Mouse (Mus musculus) liver, embryonic 13.5 days (tissue): ENCODE measurements around the gene BC034090. TPM values are rescaled to one million over a fixed set of nuclear protein-coding genes. Genes with fewer than 3 reads are reported as not detected.
A peak's percentile ranks its signal among the peaks of the same experiment; 100 is the strongest.

Source experiments
- ATAC-seq: fragments of 200-750 bp; cut with Nextera tagmentation; 2 replicates; pipeline ENCODE4 v1.8.0; 2017; ENCODE audit warnings: low read depth, mild to moderate bottlenecking, moderate number of reproducible peaks, moderate library complexity
- DNase-seq: peaks from one replicate; pipeline ENCODE4 v3.0.0; 2022
- H3K27ac ChIP-seq: fragments of 300-500 bp; sonication (generic); 2 replicates; pipeline ENCODE4 v1.5.1; 2015; ENCODE audit warnings: moderate library complexity, mild to moderate bottlenecking, inconsistent platforms
- H3K27me3 ChIP-seq: fragments of 300-500 bp; sonication (generic); 2 replicates; pipeline ENCODE4 v1.6.1; 2015; ENCODE audit warnings: mild to moderate bottlenecking, inconsistent platforms
- H3K36me3 ChIP-seq: fragments of 300-500 bp; sonication (generic); 2 replicates; pipeline ENCODE4 v1.6.1; 2015; ENCODE audit warnings: mild to moderate bottlenecking, inconsistent platforms
- H3K4me1 ChIP-seq: fragments of 300-500 bp; sonication (generic); replicated peaks from 2 replicates; pipeline ENCODE4 v1.6.1; 2015; ENCODE audit warnings: inconsistent platforms
- H3K4me2 ChIP-seq: fragments of 300-500 bp; sonication (generic); 2 replicates; pipeline ENCODE4 v1.6.1; 2015; ENCODE audit warnings: inconsistent platforms, mild to moderate bottlenecking, moderate library complexity
- H3K4me3 ChIP-seq: fragments of 300-500 bp; sonication (generic); replicated peaks from 2 replicates; pipeline ENCODE4 v1.5.1; 2015; ENCODE audit warnings: mild to moderate bottlenecking, inconsistent platforms
- H3K9ac ChIP-seq: fragments of 300-500 bp; sonication (generic); 2 replicates; pipeline ENCODE4 v1.6.1; 2015; ENCODE audit warnings: mild to moderate bottlenecking, inconsistent platforms
- H3K9me3 ChIP-seq: fragments of 300-500 bp; sonication (generic); replicated peaks from 2 replicates; pipeline ENCODE4 v1.6.1; 2016; ENCODE audit warnings: inconsistent platforms
- WGBS: fragments of 180-500 bp; shearing (Covaris S2); methylation state at CpG from one replicate; pipeline ENCODE4 v1.1.7; 2015; ENCODE audit not compliant: insufficient replicate concordance; 5-methylcytosine and 5-hydroxymethylcytosine counted together
- polyA plus RNA-seq: library from polyadenylated mRNA; unstranded; fragments of >200 nt; fragmentation: Nextera tagmentation; extraction: Ambion mirVana; gene quantifications from 2 replicates; pipeline ENCODE4 v1.2.1, GENCODE M21; 2015

Gene BC034090
- polyA plus RNA-seq, 1 experiment from 2014 or later, result 0.28 TPM

GRCm38 (mm10) chr1:155203954-155204353 is 40.3 kb downstream of the BC034090 start:
- WGBS, result 91% methylated on average over 12 of the region's 12 CpGs

GRCm38 (mm10) chr1:155203101-155203500 is 41.1 kb downstream of the BC034090 start:
- Histone ChIP-seq H3K4me1 (peaks cover 18% of the 10 kb centered on the region), H3K27me3 (no peaks in the 10 kb centered on the region), H3K9ac (no peak overlapping the region), H3K9me3 (no peaks in the 10 kb centered on the region), H3K4me2 (no peak overlapping the region), H3K27ac (no peak overlapping the region), H3K4me3 (no peak overlapping the region), H3K36me3 (0 out of 2 replicates have a peak, but pooled peaks cover 4% of the 10 kb centered on the region)
- 87% methylated on average over 7 of the region's 7 CpGs for WGBS
- DNase-seq (no peak), ATAC-seq (no peak)

More at GRCm38 (mm10) chr1:155203954-155204353, 40.3 kb downstream of the BC034090 start:
- H3K4me1 ChIP-seq, result peaks cover 14% of the 10 kb centered on the region
- no peaks in the 10 kb centered on the region for H3K27me3 ChIP-seq
- ATAC-seq (no peak), DNase-seq (no peak)
- no peak overlapping the region for H3K4me3 ChIP-seq
- 0 out of 2 replicates have a peak, but pooled peaks cover 4% of the 10 kb centered on the region for H3K36me3 ChIP-seq
- H3K4me2 ChIP-seq, result no peak overlapping the region
- no peak overlapping the region for H3K9ac ChIP-seq
- H3K27ac ChIP-seq, result no peak overlapping the region
- H3K9me3 ChIP-seq, result no peaks in the 10 kb centered on the region

GRCm38 (mm10) chr1:155202472-155202871 is 41.8 kb downstream of the BC034090 start:
- Histone ChIP-seq H3K4me3 (no peak overlapping the region), H3K4me1 (peaks cover 19% of the 10 kb centered on the region), H3K4me2 (no peak overlapping the region), H3K9me3 (no peaks in the 10 kb centered on the region), H3K27ac (no peak overlapping the region), H3K27me3 (no peaks in the 10 kb centered on the region), H3K36me3 (0 out of 2 replicates have a peak, but pooled peaks cover 4% of the 10 kb centered on the region), H3K9ac (no peak overlapping the region)
- 76% methylated on average over 5 of the region's 5 CpGs for WGBS
- ATAC-seq (no peak), DNase-seq (no peak)

- no peaks in the 10 kb centered on the region for H3K27me3 ChIP-seq
- H3K36me3 ChIP-seq, result 0 out of 2 replicates have a peak, but pooled peaks cover 4% of the 10 kb centered on the region
- WGBS, result 79% methylated on average over 17 of the region's 17 CpGs
- H3K4me1 ChIP-seq, result peaks cover 19% of the 10 kb centered on the region
- no peak for ATAC-seq
- H3K9ac ChIP-seq, result no peak overlapping the region
- H3K4me3 ChIP-seq, result no peak overlapping the region
- H3K27ac ChIP-seq, result no peak overlapping the region
- no peak overlapping the region for H3K4me2 ChIP-seq
- no peak for DNase-seq
- H3K9me3 ChIP-seq, result no peaks in the 10 kb centered on the region
Measured at GRCm38 (mm10) chr1:155201914-155202313, 42.3 kb downstream of the BC034090 start.

GRCm38 (mm10) chr1:155201373-155201879 is 42.8 kb downstream of the BC034090 start:
- Histone ChIP-seq H3K4me3 (no peak overlapping the region), H3K4me1 (peaks cover 19% of the 10 kb centered on the region), H3K27me3 (no peaks in the 10 kb centered on the region), H3K9ac (no peak overlapping the region), H3K9me3 (no peaks in the 10 kb centered on the region), H3K27ac (no peak overlapping the region), H3K36me3 (0 out of 2 replicates have a peak, but pooled peaks cover 4% of the 10 kb centered on the region), H3K4me2 (no peak overlapping the region)
- DNase-seq (no peak), ATAC-seq (peak; percentile 39; the same call in 1 of the 2 replicates)
- 32% methylated on average over 4 of the region's 4 CpGs for WGBS

DNA sequence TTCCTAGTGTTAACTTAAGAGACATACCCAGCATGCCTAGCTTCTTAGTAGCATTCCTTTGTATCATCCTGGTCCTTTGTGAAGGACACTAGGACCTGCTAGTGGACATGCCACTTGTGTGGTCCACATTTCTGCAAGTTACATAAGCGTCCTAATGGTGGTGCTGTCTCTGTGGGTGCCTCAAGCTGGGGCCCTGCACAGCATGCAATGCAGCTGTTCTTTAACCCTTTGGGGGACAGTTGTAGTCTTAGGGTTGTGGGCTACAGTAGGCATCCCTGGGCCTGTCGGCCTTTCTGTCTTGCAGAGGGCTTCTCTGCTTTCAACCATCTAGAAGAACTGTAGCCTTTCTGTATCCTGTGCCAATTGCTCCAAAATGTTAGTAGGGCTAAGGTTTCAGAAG is 43.3 kb downstream of the BC034090 start:
- WGBS, result 55% methylated on average over 2 of the region's 2 CpGs
- Histone ChIP-seq H3K4me1 (peaks cover 19% of the 10 kb centered on the region), H3K36me3 (0 out of 2 replicates have a peak, but pooled peaks cover 4% of the 10 kb centered on the region), H3K27me3 (no peaks in the 10 kb centered on the region), H3K27ac (no peak overlapping the region), H3K9ac (no peak overlapping the region), H3K9me3 (no peaks in the 10 kb centered on the region), H3K4me2 (no peak overlapping the region), H3K4me3 (no peak overlapping the region)
- ATAC-seq (no peak), DNase-seq (no peak)

DNA sequence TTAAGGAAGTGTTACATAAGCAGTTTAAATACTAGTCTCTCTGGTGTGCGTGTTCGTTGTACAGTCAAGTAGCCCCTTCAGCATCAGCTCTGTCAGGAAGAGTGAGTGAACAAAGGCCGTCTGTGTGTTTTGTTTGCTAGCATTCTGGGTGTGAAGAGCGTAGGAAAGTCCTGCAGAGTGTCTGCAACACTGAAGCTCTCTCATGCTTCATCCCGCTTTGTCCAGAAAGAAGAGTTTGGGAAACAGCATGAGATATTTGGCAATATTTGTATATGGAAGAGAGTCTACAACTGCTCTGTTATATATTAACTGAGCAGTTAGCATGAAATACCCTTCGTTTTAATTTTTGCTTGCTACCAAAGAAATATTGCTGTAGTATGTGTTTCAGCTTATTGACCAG is 44.7 kb downstream of the BC034090 start:
- DNase-seq (no peak), ATAC-seq (no peak)
- Histone ChIP-seq H3K4me3 (no peak overlapping the region), H3K4me2 (no peak overlapping the region), H3K9me3 (no peaks in the 10 kb centered on the region), H3K4me1 (peaks cover 19% of the 10 kb centered on the region), H3K27me3 (no peaks in the 10 kb centered on the region), H3K36me3 (0 out of 2 replicates have a peak, but pooled peaks cover 2% of the 10 kb centered on the region), H3K9ac (no peak overlapping the region), H3K27ac (no peak overlapping the region)
- 72% methylated on average over 6 of the region's 6 CpGs for WGBS

- WGBS, result 85% methylated on average over 4 of the region's 4 CpGs
- no peaks in the 10 kb centered on the region for H3K9me3 ChIP-seq
- no peak overlapping the region for H3K27ac ChIP-seq
- H3K4me2 ChIP-seq, result no peak overlapping the region
- no peak overlapping the region for H3K9ac ChIP-seq
- no peak for DNase-seq
- H3K36me3 ChIP-seq, result 0 out of 2 replicates have a peak, but pooled peaks cover 9% of the 10 kb centered on the region
- no peak for ATAC-seq
- H3K4me1 ChIP-seq, result peaks cover 14% of the 10 kb centered on the region
- H3K27me3 ChIP-seq, result no peaks in the 10 kb centered on the region
- H3K4me3 ChIP-seq, result no peak overlapping the region
Measured at GRCm38 (mm10) chr1:155196691-155197090, 47.6 kb downstream of the BC034090 start.

GRCm38 (mm10) chr1:155192805-155193368 is 51.4 kb downstream of the BC034090 start:
- DNase-seq (no peak), ATAC-seq (no peak)
- no peaks in the 10 kb centered on the region for H3K27me3 ChIP-seq
- no peaks in the 10 kb centered on the region for H3K9me3 ChIP-seq
- 76% methylated on average over 15 of the region's 15 CpGs for WGBS
- peaks cover 17% of the 10 kb centered on the region; the same call in 1 of the 2 replicates for H3K36me3 ChIP-seq
- H3K9ac ChIP-seq, result no peak overlapping the region
- no peak overlapping the region for H3K4me3 ChIP-seq
- no peak overlapping the region for H3K27ac ChIP-seq
- no peaks in the 10 kb centered on the region for H3K4me1 ChIP-seq
- H3K4me2 ChIP-seq, result no peak overlapping the region

GRCm38 (mm10) chr1:155191671-155192070 is 52.6 kb downstream of the BC034090 start:
- H3K27ac ChIP-seq, result no peak overlapping the region
- 76% methylated on average over 2 of the region's 2 CpGs for WGBS
- H3K9me3 ChIP-seq, result no peaks in the 10 kb centered on the region
- H3K4me1 ChIP-seq, result no peaks in the 10 kb centered on the region
- no peak for DNase-seq
- H3K9ac ChIP-seq, result no peak overlapping the region
- no peak overlapping the region for H3K4me3 ChIP-seq
- ATAC-seq, result no peak
- no peaks in the 10 kb centered on the region for H3K27me3 ChIP-seq
- H3K4me2 ChIP-seq, result no peak overlapping the region
- H3K36me3 ChIP-seq, result peaks cover 17% of the 10 kb centered on the region; the same call in 1 of the 2 replicates

DNA sequence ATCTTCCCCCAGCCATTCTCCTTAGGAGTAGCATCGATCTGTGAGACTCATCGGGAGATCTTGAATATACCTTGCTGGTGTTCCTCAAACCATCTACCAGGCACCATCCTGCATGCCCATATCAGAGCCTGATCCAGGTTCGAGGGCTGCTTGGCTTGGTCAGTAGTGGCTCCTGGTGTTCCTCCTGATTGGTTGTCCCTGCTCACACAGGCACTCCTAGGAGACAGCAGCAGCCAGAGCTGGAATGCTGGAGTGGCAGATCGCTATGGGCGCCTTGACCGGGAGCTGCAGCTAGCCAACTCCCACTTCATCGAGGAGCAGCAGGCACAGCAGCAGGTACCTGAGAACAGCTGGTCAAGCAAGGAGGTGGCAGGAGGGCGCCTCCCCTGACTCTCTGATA is 53.0 kb downstream of the BC034090 start:
- no peak overlapping the region for H3K27ac ChIP-seq
- 75% methylated on average over 8 of the region's 8 CpGs for WGBS
- H3K9ac ChIP-seq, result no peak overlapping the region
- H3K4me3 ChIP-seq, result no peak overlapping the region
- H3K9me3 ChIP-seq, result no peaks in the 10 kb centered on the region
- peaks cover 17% of the 10 kb centered on the region; the same call in 1 of the 2 replicates for H3K36me3 ChIP-seq
- no peaks in the 10 kb centered on the region for H3K4me1 ChIP-seq
- ATAC-seq, result no peak
- H3K4me2 ChIP-seq, result no peak overlapping the region
- no peaks in the 10 kb centered on the region for H3K27me3 ChIP-seq
- DNase-seq, result no peak

- no peaks in the 10 kb centered on the region for H3K27me3 ChIP-seq
- no peak for ATAC-seq
- H3K27ac ChIP-seq, result no peak overlapping the region
- WGBS, result 70% methylated on average over 4 of the region's 4 CpGs
- peaks cover 19% of the 10 kb centered on the region; the same call in 1 of the 2 replicates for H3K36me3 ChIP-seq
- no peak overlapping the region for H3K4me3 ChIP-seq
- H3K4me1 ChIP-seq, result no peaks in the 10 kb centered on the region
- H3K9ac ChIP-seq, result no peak overlapping the region
- H3K9me3 ChIP-seq, result no peaks in the 10 kb centered on the region
- no peak overlapping the region for H3K4me2 ChIP-seq
- no peak for DNase-seq
Measured at GRCm38 (mm10) chr1:155188656-155189055, 55.6 kb downstream of the BC034090 start.
